Mouse (Mus musculus): ENCODE data around the gene Sds.

The Sds gene

DNA sequence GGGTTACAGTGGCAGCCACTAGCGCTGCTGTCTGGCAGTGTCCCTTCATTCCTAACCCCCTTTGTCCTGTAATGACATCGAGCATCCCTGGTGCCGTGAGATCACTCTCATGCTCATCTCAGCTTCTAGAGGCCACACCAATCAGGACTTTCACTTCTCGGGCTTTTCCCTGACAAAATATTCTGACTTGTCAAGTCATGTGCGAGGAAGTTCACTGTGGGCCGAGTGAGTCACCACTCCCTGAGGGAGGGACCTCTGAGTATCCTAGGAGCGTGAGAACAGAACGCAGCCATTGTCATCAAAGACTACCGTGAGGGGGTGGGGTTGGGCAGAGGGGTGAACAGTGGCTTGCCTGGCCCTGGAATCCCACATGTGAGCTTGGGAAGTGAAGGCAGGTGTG lies 41.2 kb downstream of the Sds start:
- no peak for DNase-seq

DNA sequence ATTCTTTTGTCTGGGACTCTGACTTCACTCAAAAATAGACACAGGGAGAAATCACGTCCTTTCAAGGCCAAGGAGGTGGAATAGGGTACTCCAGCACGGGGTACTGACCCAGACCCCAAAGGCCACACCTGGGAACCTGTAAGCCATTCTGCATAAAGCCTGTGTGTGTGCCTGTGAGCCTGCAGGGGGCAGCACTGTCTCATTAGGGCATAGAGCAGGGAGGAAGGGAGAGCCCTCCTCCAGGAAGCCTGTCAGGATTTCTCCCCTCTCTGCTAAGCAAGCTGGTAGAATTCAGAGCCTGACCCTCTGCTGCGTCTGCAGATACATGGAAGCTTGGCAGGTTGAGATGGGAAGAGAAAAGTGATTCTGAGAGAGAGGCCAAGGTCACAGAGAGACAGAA lies 46.3 kb downstream of the Sds start:
- DNase-seq: peak; percentile 60

- peak; percentile 48 for DNase-seq
Measured at GRCm38 (mm10) chr5:120524736-120525135, 48.4 kb downstream of the Sds start.

DNA sequence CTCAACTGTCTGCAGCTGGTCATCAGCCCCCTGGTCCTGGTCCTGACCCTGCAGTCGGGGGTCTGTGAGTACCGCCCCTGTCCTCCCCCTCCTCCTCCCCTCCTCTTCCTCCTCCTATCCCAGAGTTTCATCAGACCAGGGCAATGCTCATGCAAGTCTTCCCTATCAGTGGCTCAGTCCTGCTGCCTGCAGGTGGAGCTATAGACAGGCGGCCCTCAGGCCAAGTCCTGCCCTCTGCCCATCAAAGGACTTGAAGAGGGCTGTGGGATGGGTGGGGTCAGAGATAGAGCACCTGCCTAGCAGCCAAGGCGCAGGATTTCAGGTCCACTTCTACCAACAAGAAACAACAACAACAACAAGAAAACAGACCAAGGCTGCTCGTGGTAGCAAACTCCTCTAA lies 49.4 kb downstream of the Sds start:
- peak; percentile 60 for DNase-seq

DNA sequence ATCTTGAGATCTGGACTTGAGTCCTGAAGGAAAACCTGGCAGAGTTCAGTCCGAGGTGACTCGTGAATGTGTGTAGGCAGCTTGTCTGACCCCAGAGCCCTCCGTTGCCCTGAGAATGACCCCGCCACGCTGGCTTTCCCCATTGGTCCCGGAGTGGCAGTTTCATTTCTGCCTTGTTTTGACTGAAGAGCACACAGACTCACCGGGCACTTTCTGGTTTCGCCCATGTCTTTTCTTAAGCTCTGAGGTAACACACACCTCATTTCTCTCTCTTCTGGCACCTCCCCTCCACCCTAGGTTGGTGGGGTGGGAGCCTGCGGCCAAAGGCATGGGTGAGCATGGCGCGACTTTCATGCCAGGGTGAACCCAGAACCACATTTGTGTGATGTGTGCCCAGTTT lies 50.0 kb downstream of the Sds start:
- DNase-seq: no peak

- no peak for DNase-seq
Measured at GRCm38 (mm10) chr5:120527296-120527964, 51.1 kb downstream of the Sds start.

- no peak for DNase-seq
Measured at GRCm38 (mm10) chr5:120531631-120532030, 55.3 kb downstream of the Sds start.

Measured in liver (tissue).